Mouse (Mus musculus) heart, postnatal 0 days (tissue): Measurements from ENCODE around the gene Serpina11. TPM values are rescaled to one million over a fixed set of nuclear protein-coding genes. Genes with fewer than 3 reads are reported as not detected.
"Not testable (repeated sequence)": the region's sequence is repeated elsewhere in the genome, so short reads cannot be mapped to it uniquely, and the experiment has no call there.

Experiments
- ATAC-seq: fragments of 200-750 bp; cut with Nextera tagmentation; 2 replicates; pipeline ENCODE4 v1.8.0; 2017; ENCODE audit warnings: low read depth, moderate number of reproducible peaks, moderate library complexity; ENCODE audit not compliant: insufficient read depth
- DNase-seq: peaks from one replicate; pipeline ENCODE4 v3.0.0-alpha.2; 2016; ENCODE audit warnings: low spot score
- H3K27ac ChIP-seq: fragments of 300-500 bp; sonication (generic); 2 replicates; pipeline ENCODE4 v1.5.1; 2014; ENCODE audit warnings: low read depth, mild to moderate bottlenecking
- H3K27me3 ChIP-seq: fragments of 300-500 bp; sonication (generic); 2 replicates; pipeline ENCODE4 v1.6.1; 2014; ENCODE audit warnings: low read length, mixed read lengths; ENCODE audit not compliant: control insufficient read depth, insufficient read depth
- H3K36me3 ChIP-seq: fragments of 300-500 bp; sonication (generic); replicated peaks from 2 replicates; pipeline ENCODE4 v1.6.1; 2014; ENCODE audit warnings: low read length, mixed read lengths; ENCODE audit not compliant: control insufficient read depth, insufficient read depth
- H3K4me1 ChIP-seq: fragments of 300-500 bp; sonication (generic); 2 replicates; pipeline ENCODE4 v1.6.1; 2014; ENCODE audit warnings: antibody characterized with exemption; ENCODE audit not compliant: control insufficient read depth, insufficient read depth
- H3K4me2 ChIP-seq: fragments of 300-500 bp; sonication (generic); 2 replicates; pipeline ENCODE4 v1.6.1; 2014; ENCODE audit warnings: low read depth, mild to moderate bottlenecking, low read length, moderate library complexity
- H3K4me3 ChIP-seq: fragments of 300-500 bp; sonication (generic); 2 replicates; pipeline ENCODE4 v1.5.1; 2014; ENCODE audit warnings: low read depth, low read length
- H3K9ac ChIP-seq: fragments of 300-500 bp; sonication (generic); replicated peaks from 2 replicates; pipeline ENCODE4 v1.6.1; 2014; ENCODE audit warnings: low read depth, low read length, mixed read lengths
- H3K9me3 ChIP-seq: fragments of 300-500 bp; sonication (generic); replicated peaks from 2 replicates; pipeline ENCODE4 v1.6.1; 2016; ENCODE audit warnings: low read length; ENCODE audit not compliant: control insufficient read depth
- CTCF ChIP-seq: IDR thresholded peaks from 2 replicates; pipeline ENCODE4 v1.5.1; 2016; ENCODE audit warnings: antibody characterized with exemption, control low read depth, low read depth
- EP300 ChIP-seq: IDR thresholded peaks from 2 replicates; pipeline ENCODE4 v1.6.1; 2016; ENCODE audit warnings: antibody characterized with exemption, low read depth
- WGBS: fragments of 180-500 bp; shearing (Covaris S2); extraction: QIAGEN DNeasy Blood & Tissue Kit; methylation state at CpG from one replicate; pipeline ENCODE4 v1.1.7; 2014; 5-methylcytosine and 5-hydroxymethylcytosine counted together
- polyA plus RNA-seq: library from polyadenylated mRNA; unstranded; fragments of >200 nt; fragmentation: Nextera tagmentation; extraction: Ambion mirVana; gene quantifications from 2 replicates; pipeline ENCODE4 v1.2.1, GENCODE M21; 2015
- total RNA-seq: library from RNA; depleted of rRNA; stranded (reverse); fragments of >200 nt; gene quantifications from 2 replicates; pipeline ENCODE4 v1.2.3, GENCODE M21; 2014; ENCODE audit warnings: low replicate concordance; rRNA removed

The Serpina11 gene
- total and polyA plus RNA-seq, 2 experiments from 2014 or later = not detected

DNA sequence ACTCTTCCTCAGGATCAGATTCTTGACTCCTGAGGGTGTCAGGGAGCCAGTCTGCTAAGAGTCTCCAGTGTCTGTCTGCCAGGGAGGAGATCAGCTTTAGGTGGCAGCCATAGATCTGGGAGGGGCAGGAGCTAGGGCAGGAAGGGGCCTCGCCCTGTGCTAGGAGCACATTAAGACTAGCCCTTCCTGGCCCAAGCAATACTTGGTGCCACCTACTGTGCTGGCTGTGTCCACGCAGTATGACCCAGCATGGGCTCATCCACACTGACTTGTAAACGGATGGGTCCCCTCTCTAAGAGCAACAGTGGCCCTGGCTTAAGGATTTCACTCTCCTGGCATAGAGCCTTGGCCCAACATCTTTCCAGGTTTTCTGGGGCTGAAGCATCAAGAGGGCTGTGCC is 31.0 kb downstream of the Serpina11 start, which contains the start of gene Serpina1e:
TSS of gene Serpina1e (minus strand) at position 178 of the 400 bp plus-strand sequence.
- Histone ChIP-seq H3K4me1 (no peaks in the 10 kb centered on the region), H3K4me2 (no peak within 1 kb of the TSS), H3K36me3 (no peaks in the 10 kb centered on the region), H3K27me3 (no peaks in the 10 kb centered on the region), H3K4me3 (no peak within 1 kb of the TSS), H3K9ac (no peak within 1 kb of the TSS), H3K9me3 (no peaks in the 10 kb centered on the region), H3K27ac (no peak within 1 kb of the TSS)
- DNase-seq (no peak), ATAC-seq (no peak)
- TF ChIP-seq EP300 (no peak), CTCF (no peak)
- 68% methylated on average over 3 of the region's 3 CpGs for WGBS

DNA sequence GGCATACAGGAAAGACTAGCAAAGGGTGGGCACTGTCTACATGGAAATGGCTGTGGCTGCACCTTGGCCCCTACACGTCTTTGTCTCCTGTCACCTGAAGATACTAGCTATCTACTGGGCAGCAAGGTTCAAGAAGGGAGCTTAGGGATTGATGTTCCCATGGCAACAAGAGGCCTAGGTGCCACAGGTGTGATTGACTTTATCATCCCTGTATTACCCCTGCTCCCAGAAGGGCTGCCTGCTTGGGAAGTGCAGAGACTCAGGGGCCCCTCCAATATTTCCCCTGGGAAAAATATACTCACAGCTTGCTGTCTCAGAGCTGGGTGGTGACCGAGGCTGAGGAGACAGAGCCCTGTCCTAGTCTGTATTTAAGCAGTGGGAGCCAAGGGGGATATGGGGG is 33.2 kb downstream of the Serpina11 start:
- not testable (repeated sequence) for H3K27ac ChIP-seq, H3K9me3 ChIP-seq, H3K4me1 ChIP-seq, H3K27me3 ChIP-seq, DNase-seq, H3K4me3 ChIP-seq, H3K4me2 ChIP-seq, H3K36me3 ChIP-seq, H3K9ac ChIP-seq, ATAC-seq
- WGBS = 60% methylated on average over 1 of the region's 2 CpGs

DNA sequence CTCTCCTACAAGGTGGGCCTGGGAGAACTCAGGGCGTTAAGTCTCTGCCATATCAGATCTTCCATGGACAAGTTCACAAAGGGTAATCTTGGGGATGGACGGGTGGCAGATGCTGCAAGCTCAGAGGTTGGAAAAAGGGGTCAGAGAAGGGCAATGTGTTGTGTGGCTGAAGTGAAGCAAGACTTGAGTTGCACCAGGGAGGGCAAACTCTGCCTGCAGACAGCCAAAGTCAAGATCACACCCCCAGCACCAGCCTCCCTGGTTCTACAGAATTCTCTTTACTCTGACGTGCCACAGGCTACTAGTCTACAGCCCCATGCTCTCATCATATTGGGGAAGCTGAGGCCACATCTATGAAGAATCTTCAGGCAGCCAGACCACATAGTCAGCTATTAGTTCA is 36.8 kb downstream of the Serpina11 start:
- H3K36me3 ChIP-seq, H3K27ac ChIP-seq, DNase-seq, H3K27me3 ChIP-seq, H3K9me3 ChIP-seq, H3K9ac ChIP-seq, H3K4me2 ChIP-seq, H3K4me1 ChIP-seq, H3K4me3 ChIP-seq, ATAC-seq: not testable (repeated sequence)
- WGBS = 53% methylated on average over 3 of the region's 3 CpGs

DNA sequence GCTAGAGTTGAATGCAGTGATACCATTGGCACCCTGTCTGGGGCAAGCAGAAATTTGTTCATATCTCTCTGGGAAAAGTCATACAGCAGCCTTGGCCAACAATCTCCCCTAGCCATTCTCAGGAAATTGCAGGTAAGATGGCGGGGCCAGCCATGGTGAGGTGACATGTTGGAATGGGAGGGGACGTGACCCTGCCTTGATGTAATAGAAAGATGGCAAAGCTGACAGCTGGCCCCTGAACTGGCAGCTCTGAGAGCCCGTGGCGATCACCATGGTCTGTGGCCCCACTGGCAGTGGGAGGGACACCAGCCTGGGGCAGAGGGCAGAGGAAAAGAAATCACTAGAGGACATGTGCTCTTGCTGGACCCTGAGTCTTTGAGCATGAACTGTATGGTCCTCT is 43.5 kb downstream of the Serpina11 start:
- H3K4me3 ChIP-seq = no peak overlapping the region
- no peaks in the 10 kb centered on the region for H3K9me3 ChIP-seq
- H3K4me1 ChIP-seq = no peaks in the 10 kb centered on the region
- no peak overlapping the region for H3K9ac ChIP-seq
- TF ChIP-seq EP300 = no peak
- TF ChIP-seq CTCF = no peak
- no peak overlapping the region for H3K4me2 ChIP-seq
- no peak overlapping the region for H3K27ac ChIP-seq
- ATAC-seq = no peak
- no peak for DNase-seq
- no peaks in the 10 kb centered on the region for H3K36me3 ChIP-seq
- no peaks in the 10 kb centered on the region for H3K27me3 ChIP-seq
- 70% methylated on average over 4 of the region's 4 CpGs for WGBS

Other genes with a start within 250 kb of the Serpina11 start
- 0.73 TPM in 1 of 2 replicates, not detected in the other for gene Serpina1d, start 216.4 kb downstream of the Serpina11 start, total RNA-seq
- 0.11 TPM in 1 of 2 replicates, not detected in the other for gene Serpina1d, start 216.4 kb downstream of the Serpina11 start, polyA plus RNA-seq
- 2.7 and 4.0 TPM in 2 replicates for gene Serpina1b, start 159.6 kb downstream of the Serpina11 start, total RNA-seq
- 0.11 and 0.23 TPM in 2 replicates for gene Serpina1b, start 159.6 kb downstream of the Serpina11 start, polyA plus RNA-seq
- gene Serpina1a, start 126.4 kb downstream of the Serpina11 start, total RNA-seq = 0.88 and 7.1 TPM in 2 replicates
- gene Serpina1a, start 126.4 kb downstream of the Serpina11 start, polyA plus RNA-seq = 0.08 TPM in 1 of 2 replicates, not detected in the other
- not detected in 2 replicates for gene Serpina1c, start 85.1 kb downstream of the Serpina11 start, total RNA-seq
- gene Serpina1c, start 85.1 kb downstream of the Serpina11 start, polyA plus RNA-seq = not detected in 2 replicates
- 8.4 and 10.9 TPM in 2 replicates for gene Serpina1e, start 31.0 kb downstream of the Serpina11 start, total RNA-seq
- 0.14 and 0.34 TPM in 2 replicates for gene Serpina1e, start 31.0 kb downstream of the Serpina11 start, polyA plus RNA-seq
- 0.08 TPM in 1 of 2 replicates, not detected in the other for gene Serpina9, start 23.8 kb upstream of the Serpina11 start, total RNA-seq
- 0.11 and 0.14 TPM in 2 replicates for gene Serpina9, start 23.8 kb upstream of the Serpina11 start, polyA plus RNA-seq
- gene Serpina12, start 54.5 kb upstream of the Serpina11 start, total RNA-seq = not detected in 2 replicates
- gene Serpina12, start 54.5 kb upstream of the Serpina11 start, polyA plus RNA-seq = not detected in 2 replicates
- gene Serpina5, start 111.2 kb upstream of the Serpina11 start, total RNA-seq = not detected in 2 replicates
- not detected in 2 replicates for gene Serpina5, start 111.2 kb upstream of the Serpina11 start, polyA plus RNA-seq
- not detected in 2 replicates for gene Serpina3a, start 122.8 kb upstream of the Serpina11 start, total RNA-seq
- not detected in 2 replicates for gene Serpina3a, start 122.8 kb upstream of the Serpina11 start, polyA plus RNA-seq
- not detected in 2 replicates for gene Serpina3b, start 138.0 kb upstream of the Serpina11 start, total RNA-seq
- not detected in 2 replicates for gene Serpina3b, start 138.0 kb upstream of the Serpina11 start, polyA plus RNA-seq
- gene Serpina3c, start 163.9 kb upstream of the Serpina11 start, total RNA-seq = 0.84 TPM in 1 of 2 replicates, not detected in the other
- gene Serpina3c, start 163.9 kb upstream of the Serpina11 start, polyA plus RNA-seq = 0.07 and 0.11 TPM in 2 replicates
- gene Serpina3f, start 224.6 kb upstream of the Serpina11 start, total RNA-seq = not detected in 2 replicates
- 0.12 and 0.16 TPM in 2 replicates for gene Serpina3f, start 224.6 kb upstream of the Serpina11 start, polyA plus RNA-seq
- gene Serpina3g, start 246.3 kb upstream of the Serpina11 start, total RNA-seq = 6.9 and 12.6 TPM in 2 replicates
- gene Serpina3g, start 246.3 kb upstream of the Serpina11 start, polyA plus RNA-seq = 3.3 and 3.4 TPM in 2 replicates